Mouse (Mus musculus) right cerebral cortex, postnatal 25 days (tissue): ENCODE data around the gene Slfnl1.

Source experiments
- DNase-seq: peaks from one replicate; pipeline ENCODE4 v3.0.0; 2022

Gene Slfnl1

DNA sequence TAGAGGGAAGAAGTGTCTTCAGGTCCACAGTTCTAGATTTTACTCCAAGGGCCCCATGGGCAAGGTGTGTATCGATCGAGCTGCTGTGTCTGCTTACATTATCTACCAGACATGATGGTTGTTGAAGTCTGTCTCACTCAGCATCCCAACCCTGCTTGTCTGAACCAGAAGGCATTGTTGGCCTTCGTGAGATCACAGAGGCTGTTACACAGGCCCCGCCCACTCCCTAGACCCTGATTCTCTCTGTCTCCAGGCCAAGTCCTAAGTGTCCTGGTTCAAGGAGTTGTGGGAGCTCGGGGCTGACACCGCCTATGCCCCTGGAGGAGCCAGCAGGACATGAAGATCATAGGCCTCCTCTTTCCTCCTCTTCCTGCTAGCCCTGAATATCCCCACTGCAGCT, at the start of gene Slfnl1:
Gene Slfnl1, plus strand, starts transcription at position 246 of the 400 bp plus-strand sequence.
- DNase-seq: no peak

DNA sequence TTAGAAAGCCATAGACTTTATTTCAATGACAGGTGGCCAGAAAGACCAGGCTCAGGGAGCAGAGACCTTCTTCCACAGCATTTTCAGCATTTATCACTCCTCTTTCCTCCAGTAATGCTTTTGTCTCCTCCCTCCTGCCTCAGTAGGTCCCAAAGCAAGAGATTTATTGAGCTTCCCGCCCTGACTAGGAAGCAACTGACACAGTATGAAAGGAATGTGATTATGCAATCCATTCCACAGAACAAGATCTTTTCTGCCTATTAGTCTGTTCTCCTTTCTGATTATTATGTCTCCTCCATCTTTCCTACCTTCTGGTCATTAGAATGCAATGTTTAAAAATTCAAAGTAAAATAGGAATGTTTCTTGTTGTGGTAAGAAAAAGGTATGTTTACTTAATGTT, 44.3 kb upstream of the Slfnl1 start:
- DNase-seq: no peak

GRCm38 (mm10) chr4:120506955-120507354, 25.1 kb upstream of the Slfnl1 start:
- no peak for DNase-seq

- DNase-seq: no peak
Measured at GRCm38 (mm10) chr4:120511203-120511602, 20.8 kb upstream of the Slfnl1 start.

DNA sequence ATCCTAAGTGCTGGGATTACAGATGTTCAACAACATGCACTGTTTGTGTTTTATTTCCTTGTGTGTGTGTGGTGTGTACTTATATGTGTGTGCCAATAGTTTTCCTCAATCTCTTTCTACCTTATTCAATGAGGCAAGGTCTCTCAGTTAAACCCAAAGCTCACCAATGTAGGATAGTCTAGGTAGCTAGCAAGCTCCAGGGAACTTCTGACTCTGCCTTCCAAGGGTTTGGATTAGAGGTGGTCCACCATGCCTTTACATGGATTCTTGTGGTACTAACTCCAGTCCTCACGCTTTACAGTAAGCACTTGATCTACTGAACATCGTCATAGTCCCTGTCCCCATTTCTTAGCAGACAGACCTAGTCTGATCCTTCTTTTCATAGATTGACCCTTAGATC, 17.7 kb upstream of the Slfnl1 start:
- no peak for DNase-seq

- no peak for DNase-seq
Measured at GRCm38 (mm10) chr4:120516491-120516890, 15.5 kb upstream of the Slfnl1 start.

GRCm38 (mm10) chr4:120516907-120517306, 15.1 kb upstream of the Slfnl1 start:
- DNase-seq: no peak

DNA sequence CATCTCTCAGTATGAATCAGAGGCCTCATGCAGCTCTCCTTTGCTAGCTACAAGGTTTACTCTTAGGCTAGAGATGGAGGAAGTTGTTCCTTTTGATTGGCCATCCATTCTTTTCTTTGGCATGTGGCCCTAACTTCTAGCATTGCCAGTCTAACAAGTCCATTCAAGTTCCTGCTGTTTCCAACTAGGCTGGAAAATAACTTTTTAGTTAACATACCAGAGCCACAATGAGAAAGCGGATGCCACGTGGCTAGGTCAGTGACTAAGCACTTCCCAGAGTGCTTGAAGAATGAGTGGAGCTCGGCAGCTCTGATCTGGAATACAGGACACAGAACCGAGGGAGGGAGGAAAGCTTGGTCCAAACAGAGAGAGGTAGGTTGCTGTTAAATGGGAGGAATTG, 14.7 kb upstream of the Slfnl1 start:
- no peak for DNase-seq

DNA sequence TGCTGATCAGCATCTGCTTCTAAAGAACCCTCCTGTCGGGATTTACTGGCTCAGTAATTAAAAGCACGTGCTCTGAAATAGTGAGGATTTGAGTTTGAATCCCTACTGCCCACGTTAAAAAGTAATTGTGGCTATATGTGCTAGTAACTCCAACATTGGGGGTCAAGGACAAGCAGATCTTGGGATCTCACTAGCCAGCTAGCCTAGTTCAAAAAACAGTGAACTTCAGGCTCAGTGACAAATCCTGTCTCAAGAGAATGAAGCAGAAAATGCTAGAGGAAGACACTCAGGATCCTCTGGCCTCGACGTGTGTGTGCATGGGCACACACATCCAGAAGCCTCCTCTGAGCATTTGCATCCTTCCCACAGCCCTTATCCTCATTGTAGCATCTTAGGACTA, 10.3 kb upstream of the Slfnl1 start:
- DNase-seq: no peak

DNA sequence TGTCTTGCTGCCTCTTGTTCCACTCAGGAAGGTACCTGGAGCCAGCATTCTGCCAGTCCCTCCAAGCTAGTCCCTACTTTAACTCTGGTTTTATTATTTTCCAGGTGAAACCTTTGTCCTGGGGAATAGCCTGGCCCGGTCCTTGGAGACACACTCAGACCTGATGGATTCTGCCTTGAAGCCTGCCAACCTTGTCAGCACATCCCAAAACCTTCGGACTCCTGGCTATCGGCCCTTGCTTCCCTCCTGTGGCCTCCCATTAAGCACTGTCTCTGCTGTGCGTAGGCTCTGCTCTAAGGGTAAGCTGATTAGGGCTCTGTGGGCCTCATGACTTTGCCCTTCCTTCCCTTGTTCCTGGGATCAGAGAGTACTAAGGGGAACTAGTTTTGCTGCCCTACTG, 9.7 kb upstream of the Slfnl1 start:
- DNase-seq: no peak

GRCm38 (mm10) chr4:120523092-120523491, 8.9 kb upstream of the Slfnl1 start:
- DNase-seq: no peak

DNA sequence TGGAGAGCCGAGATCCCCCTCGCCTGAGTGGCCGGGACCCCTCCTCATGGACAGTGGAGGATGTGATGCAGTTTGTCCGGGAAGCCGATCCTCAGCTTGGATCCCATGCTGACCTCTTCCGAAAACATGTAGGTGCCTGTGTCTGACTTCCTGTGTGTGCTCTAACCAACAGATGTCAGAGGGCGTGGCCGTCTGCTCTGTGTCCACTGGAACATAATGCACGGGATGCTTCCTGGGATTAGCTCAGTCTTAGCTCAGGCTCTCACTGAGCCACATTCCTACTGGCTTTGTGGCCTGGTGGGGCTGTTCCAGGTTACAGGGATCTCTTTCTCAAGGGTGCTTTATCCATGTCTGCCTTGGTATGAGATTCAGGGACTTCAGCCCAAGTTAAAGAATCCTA, 3.9 kb upstream of the Slfnl1 start:
- no peak for DNase-seq

- DNase-seq: no peak
Measured at GRCm38 (mm10) chr4:120538664-120539063, 6.6 kb downstream of the Slfnl1 start.

GRCm38 (mm10) chr4:120544896-120545295, 12.9 kb downstream of the Slfnl1 start:
- no peak for DNase-seq

GRCm38 (mm10) chr4:120556592-120556991, 24.6 kb downstream of the Slfnl1 start:
- no peak for DNase-seq

DNA sequence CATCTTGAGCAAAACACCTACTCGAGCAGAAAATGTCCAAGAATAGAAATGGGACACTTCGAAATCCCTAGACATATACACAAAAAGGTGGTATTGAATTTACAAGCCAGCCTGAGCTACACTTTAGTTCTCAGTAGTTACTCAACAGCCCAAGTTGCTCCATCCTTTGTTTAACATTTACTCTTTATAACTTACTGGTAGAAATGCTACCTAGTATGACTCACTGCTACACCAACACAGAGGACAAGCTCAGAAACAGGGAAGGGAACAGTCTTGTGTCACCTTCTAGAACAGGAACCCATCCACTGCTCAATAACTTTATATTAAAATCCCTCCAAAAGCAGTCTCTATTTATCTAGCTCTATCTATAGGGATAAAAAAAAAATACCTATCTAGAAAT, 33.7 kb downstream of the Slfnl1 start:
- no peak for DNase-seq

- DNase-seq: no peak
Measured at GRCm38 (mm10) chr4:120568005-120568404, 36.0 kb downstream of the Slfnl1 start.

DNA sequence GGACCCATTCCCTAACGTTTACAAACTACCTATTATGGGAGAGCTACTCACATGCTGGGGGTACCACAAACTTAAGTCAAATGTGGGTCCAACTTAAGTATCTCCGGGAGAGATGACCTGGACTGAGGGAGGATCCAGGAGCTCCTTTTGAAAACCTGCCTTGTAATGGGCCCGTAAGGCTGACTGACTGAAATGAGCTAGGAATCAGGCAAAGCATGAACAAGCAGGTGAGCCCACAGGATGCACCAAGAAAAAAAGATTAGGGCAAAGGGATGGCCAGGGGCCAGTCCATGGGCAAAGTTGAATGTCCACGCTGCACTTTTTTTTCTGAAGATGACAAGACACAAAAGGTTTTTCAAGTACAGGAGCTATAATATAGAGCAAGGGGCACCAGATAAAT, 37.0 kb downstream of the Slfnl1 start:
- DNase-seq: no peak

GRCm38 (mm10) chr4:120569486-120570437, 37.7 kb downstream of the Slfnl1 start, which contains the start of gene Ctps:
Ctps (minus strand) TSS chr4:120570276.
- peak; percentile 96 for DNase-seq

DNA sequence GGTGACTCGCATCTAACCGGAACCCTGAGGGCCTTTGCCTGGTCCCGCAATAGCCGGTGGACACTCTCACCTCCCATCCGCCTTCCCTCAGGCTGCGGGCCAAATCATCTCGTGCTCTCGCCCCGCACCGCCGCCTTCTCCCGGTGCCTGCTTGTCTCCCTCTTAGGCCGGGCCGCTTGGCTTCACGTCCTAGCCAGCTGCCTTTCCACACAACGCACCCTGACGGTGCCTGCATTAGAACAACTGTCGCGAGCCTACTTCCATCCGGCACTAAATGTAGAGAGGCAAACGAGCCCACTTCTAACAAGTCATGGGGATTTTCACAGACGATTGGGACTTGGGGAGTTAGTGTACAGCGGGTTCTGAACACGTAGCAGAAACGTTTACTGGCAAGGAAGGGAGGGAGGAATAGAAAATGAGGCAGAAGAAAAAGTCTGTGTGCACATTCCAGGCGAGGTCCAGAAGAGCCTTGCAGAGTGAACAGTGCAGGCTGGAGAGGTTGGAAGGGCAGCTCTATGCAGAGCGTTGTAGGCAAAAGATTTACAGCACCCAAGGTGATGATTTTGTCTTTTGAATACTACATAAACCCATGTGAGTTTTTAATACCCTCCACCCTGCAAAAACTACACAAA, 38.5 kb downstream of the Slfnl1 start:
- DNase-seq: no peak

DNA sequence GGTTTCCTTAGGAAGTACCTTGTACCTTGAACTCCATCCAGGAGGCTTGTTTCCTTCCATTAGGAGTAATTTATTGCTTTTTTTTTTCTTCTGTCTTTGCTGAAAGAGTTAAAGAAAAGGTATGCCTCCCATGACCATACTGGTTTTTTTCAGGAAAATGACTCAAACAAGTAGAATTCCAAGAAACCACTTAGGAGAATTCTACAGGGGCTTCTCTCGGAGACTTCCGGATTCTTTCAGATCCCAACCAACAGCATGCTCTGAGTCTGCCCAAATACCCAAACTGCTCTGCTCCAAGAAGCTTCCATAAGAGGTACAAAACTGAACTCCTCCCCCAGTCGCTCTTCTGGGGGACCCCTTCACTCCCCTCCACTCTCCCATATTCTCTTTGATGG, 39.0 kb downstream of the Slfnl1 start:
- DNase-seq: no peak

DNA sequence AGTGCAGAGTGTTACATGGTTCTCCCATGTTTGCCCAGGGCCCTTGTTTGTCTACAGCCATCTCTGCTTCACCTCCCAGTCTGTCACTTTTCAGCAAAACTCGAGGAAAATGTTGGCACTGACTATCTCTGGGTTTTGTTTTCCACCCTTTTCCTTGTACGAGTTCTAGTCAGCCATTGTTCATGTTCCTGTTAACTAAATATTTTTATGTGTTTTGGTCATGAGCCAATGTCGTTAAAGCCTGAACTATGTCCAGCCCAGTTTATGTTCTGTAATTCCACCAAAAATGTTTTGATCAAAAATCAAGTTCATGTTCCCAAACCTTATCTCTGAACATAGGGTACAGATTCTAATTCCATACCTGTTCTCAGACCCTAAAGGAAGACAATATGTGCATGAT, 39.7 kb downstream of the Slfnl1 start:
- no peak for DNase-seq

- DNase-seq: no peak
Measured at GRCm38 (mm10) chr4:120580894-120581293, 48.9 kb downstream of the Slfnl1 start.

DNA sequence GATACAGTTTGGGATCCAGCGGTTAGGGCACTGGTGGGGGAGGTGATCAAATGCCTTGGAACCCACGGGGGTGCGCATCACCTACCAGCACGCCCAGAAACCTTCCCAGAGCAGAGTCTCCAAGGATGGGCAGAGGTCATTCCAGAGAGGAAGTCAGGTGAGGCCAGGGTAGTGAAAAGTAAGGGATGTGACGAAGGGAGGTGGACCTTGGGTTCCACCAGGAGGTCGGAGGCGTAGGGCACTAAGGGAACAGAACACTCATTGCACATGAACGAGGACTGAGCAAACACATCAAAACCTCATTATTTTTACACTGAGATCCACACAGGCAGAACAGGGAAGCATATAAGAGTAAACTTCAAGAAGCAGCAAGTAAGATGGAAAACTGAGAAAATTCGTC, 49.7 kb downstream of the Slfnl1 start:
- DNase-seq: no peak
